Mouse (Mus musculus): ENCODE results near the gene Myo10. TPM values are rescaled to one million over a fixed set of nuclear protein-coding genes. Genes with fewer than 3 reads are reported as not detected.

The Myo10 gene
- 15.8 TPM for polyA plus RNA-seq (2014; fragmentation: Illumina TruSeq; extraction: RNeasy Lipid Tissue Mini Kit (QIAGEN cat#74804); ENCODE audit: low read depth, low replicate concordance)

GRCm38 (mm10) chr15:25622200-25622866 lies at the start of gene Myo10:
Myo10 (plus strand) TSS chr15:25622525.

DNA sequence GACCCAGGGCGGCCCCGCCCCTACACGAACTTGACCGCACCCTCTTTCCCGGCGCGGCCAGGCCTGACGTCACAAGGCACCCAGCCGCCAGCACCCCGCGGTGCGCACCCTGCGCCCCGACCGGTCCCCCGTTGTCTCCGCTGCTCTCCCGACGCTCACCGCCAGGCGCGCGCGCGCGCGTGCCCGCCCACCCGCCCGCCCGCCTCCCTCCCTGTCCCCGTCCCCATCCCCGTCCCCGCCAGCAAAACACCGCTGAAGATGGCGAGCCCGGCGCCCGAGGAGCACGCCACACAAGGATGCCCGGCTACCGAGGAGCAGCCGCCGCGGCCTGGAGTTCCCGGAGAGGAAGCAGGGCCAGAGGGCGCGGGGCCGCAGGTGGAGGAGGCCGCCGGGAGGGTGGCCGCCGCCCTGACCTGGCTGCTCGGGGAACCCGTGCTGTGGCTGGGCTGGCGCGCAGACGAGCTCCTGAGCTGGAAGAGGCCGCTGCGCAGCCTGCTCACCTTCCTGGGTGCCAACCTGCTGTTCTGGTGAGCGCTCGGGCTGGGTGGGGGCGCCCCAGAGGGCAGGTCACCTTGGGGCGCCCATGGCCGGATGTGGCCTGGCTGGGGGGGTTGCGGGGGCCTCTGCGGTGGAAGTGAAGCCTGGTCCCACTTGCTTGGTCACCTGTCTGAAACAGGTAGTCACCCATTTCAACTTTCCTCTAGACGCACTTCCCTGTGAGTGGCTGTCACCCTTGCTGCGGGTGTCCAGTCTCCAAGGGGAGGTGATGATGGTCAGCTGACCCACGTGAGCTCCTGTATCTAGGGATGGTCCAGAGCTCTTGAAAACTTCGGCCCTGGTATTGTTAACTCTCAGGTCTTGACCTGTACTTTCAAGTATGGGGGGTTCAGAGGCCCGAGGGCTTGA lies 221.0 kb downstream of the Myo10 start, which contains the start of gene Retreg1:
TSS of gene Retreg1 (plus strand) at position 95 of the 906 bp plus-strand sequence.

Other genes with a start within 250 kb of the Myo10 start
- 119 TPM for gene Basp1, start 208.8 kb upstream of the Myo10 start, polyA plus RNA-seq (2014; fragmentation: Illumina TruSeq; extraction: RNeasy Lipid Tissue Mini Kit (QIAGEN cat#74804); ENCODE audit: low read depth, low replicate concordance)
- 31.1 TPM for gene Retreg1, start 220.7 kb downstream of the Myo10 start, polyA plus RNA-seq (2014; fragmentation: Illumina TruSeq; extraction: RNeasy Lipid Tissue Mini Kit (QIAGEN cat#74804); ENCODE audit: low read depth, low replicate concordance)